ENCODE assay signal across 11 mouse cellular contexts in the genomic region with DNA sequence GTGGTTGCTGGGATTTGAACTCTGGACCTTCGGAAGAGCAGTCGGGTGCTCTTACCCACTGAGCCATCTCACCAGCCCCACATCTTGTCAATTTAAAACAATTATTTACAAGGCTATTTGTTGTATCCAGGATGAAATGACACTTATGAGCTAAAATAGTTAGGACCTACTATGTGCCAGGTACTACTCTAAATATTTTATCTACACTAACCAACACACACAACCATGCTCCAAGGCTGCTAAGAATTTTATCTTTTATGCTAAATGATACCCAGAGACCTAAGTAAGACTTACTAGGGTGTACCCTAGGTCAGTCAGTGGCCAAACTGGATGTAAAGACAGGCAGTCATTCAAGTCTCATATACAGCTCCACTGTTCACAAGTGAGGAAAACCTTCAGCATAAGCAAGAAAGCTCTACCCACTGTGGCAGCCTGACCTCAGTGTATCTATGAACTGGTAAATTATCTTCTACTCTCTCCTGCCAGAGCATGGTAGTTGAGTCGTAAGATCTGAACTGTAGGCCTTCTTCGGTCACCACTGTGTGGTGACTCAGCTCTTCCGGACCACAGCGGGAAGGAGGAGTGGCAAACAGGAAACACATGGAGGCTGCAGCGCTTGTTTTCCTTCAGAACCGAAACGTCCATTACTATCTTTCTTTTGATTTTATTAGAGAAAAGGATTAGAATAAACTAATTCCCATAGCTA. TPM values are rescaled to one million over a fixed set of nuclear protein-coding genes. Genes with fewer than 3 reads are reported as not detected.
DNase-seq lines count a peak whose midpoint lies in the region; ATAC-seq and TF ChIP-seq lines count a peak whose summit lies in the region.
"Had no signal": no experiment of that assay in that cellular context is flagged by ENCODE, and none has a peak within 500 bp of the region (broad histone marks: within the 10 kb centered on the region; RNA-seq: fewer than 3 reads in every experiment).

No protein-coding gene starts in this region.

- DNase-seq in spleen, postnatal 36 days (ENCODE audit: low spot score in 2 of 2) = peak; percentile 24 to 33
- DNase-seq in spleen, postnatal 14 days (ENCODE audit: low spot score in 2 of 2) = no peak
- DNase-seq in ZHBTc4 (ENCODE audit: low read depth, low spot score) = peak; percentile 43
- DNase-seq in stomach, postnatal 0 days (ENCODE audit: low spot score) = no peak
- DNase-seq in ovary, postnatal 10 days (ENCODE audit: low spot score) = no peak
- DNase-seq in frontal cortex, postnatal 14 days (ENCODE audit: low spot score in 2 of 2) = no peak

- no peaks in the 10 kb centered on the region for H3K9me3 ChIP-seq in liver, embryonic 12.5 days (replicated peaks)
- no peaks in the 10 kb centered on the region for H3K9me3 ChIP-seq in stomach, postnatal 0 days (ENCODE audit: control insufficient read depth, low read length)
- H3K9me3 ChIP-seq: embryonic facial prominence, embryonic 15.5 days; hindbrain, embryonic 13.5 days had no signal

- H3K27ac ChIP-seq in liver, embryonic 12.5 days = peak overlapping the region; percentile 64
- H3K27ac ChIP-seq in stomach, postnatal 0 days (replicated peaks) = no peak overlapping the region
- H3K27ac ChIP-seq: embryonic facial prominence, embryonic 15.5 days; hindbrain, embryonic 13.5 days; midbrain, embryonic 10.5 days had no signal

- H3K4me3 ChIP-seq in liver, embryonic 12.5 days = no peak overlapping the region
- H3K4me3 ChIP-seq in stomach, postnatal 0 days (ENCODE audit: low read depth, low read length) = no peak overlapping the region
- H3K4me3 ChIP-seq: embryonic facial prominence, embryonic 15.5 days; hindbrain, embryonic 13.5 days; midbrain, embryonic 10.5 days had no signal

- WGBS in liver, embryonic 12.5 days (ENCODE audit: insufficient replicate concordance) = 30% methylated on average over 9 of the region's 9 CpGs
- 78% methylated on average over 9 of the region's 9 CpGs for WGBS in stomach, postnatal 0 days

- TF ChIP-seq EP300 in stomach, postnatal 0 days (optimal IDR thresholded peaks at IDR 0.05) = no peak

- no peaks in the 10 kb centered on the region for H3K27me3 ChIP-seq in liver, embryonic 12.5 days (replicated peaks)
- H3K27me3 ChIP-seq in stomach, postnatal 0 days (ENCODE audit: control insufficient read depth, insufficient read depth, low read length) = no peaks in the 10 kb centered on the region
- H3K27me3 ChIP-seq: embryonic facial prominence, embryonic 15.5 days; hindbrain, embryonic 13.5 days had no signal

- TF ChIP-seq CTCF in stomach, postnatal 0 days (IDR thresholded peaks at IDR 0.05; ENCODE audit: low read depth) = no peak

- no peaks in the 10 kb centered on the region for H3K36me3 ChIP-seq in liver, embryonic 12.5 days
- no peaks in the 10 kb centered on the region for H3K36me3 ChIP-seq in stomach, postnatal 0 days (ENCODE audit: control insufficient read depth, insufficient read depth, low read length)
- H3K36me3 ChIP-seq: embryonic facial prominence, embryonic 15.5 days; hindbrain, embryonic 13.5 days had no signal

- ATAC-seq in liver, embryonic 12.5 days = peak; percentile 83
- 0 out of 2 replicates have a peak, but pooled peaks have one; percentile 67 for ATAC-seq in stomach, postnatal 0 days (ENCODE audit: low FRiP score, low TSS enrichment)
- no peak for ATAC-seq in frontal cortex, adult (ENCODE audit: low TSS enrichment)

- no peak overlapping the region for H3K9ac ChIP-seq in liver, embryonic 12.5 days
- no peak overlapping the region for H3K9ac ChIP-seq in stomach, postnatal 0 days (ENCODE audit: low read length)
- H3K9ac ChIP-seq: embryonic facial prominence, embryonic 15.5 days; hindbrain, embryonic 13.5 days had no signal

- H3K4me1 ChIP-seq in liver, embryonic 12.5 days = peaks cover 57% of the 10 kb centered on the region
- H3K4me1 ChIP-seq in stomach, postnatal 0 days (replicated peaks; ENCODE audit: control insufficient read depth, insufficient read depth) = peaks cover 4% of the 10 kb centered on the region; the same call in 1 of the 2 replicates
- H3K4me1 ChIP-seq: midbrain, embryonic 10.5 days had no signal

- peak overlapping the region; percentile 43 for H3K4me2 ChIP-seq in liver, embryonic 12.5 days
- H3K4me2 ChIP-seq in stomach, postnatal 0 days (replicated peaks; ENCODE audit: low read depth) = no peak overlapping the region
- H3K4me2 ChIP-seq: embryonic facial prominence, embryonic 15.5 days; hindbrain, embryonic 13.5 days had no signal

RNA-seq across cellular contexts. Expression of a gene that starts 18.7 kb away (rescaled TPM):
- polyA plus RNA-seq in liver, embryonic 12.5 days (2016; fragmentation: Nextera tagmentation; extraction: Ambion mirVana) = 48.7 and 49.2 TPM in 2 replicates
- 48.9 and 49.5 TPM in 2 replicates for polyA plus RNA-seq in stomach, postnatal 0 days (2015; fragmentation: Nextera tagmentation; extraction: Ambion mirVana)

Comparison
In these comparisons a context has a peak if more than half of its experiments do, and no peak if none do; other contexts are left out.
1. DNase-seq: peak in spleen, postnatal 36 days (2 of 2) and ZHBTc4 (single experiment); none in spleen, postnatal 14 days (0 of 2), stomach, postnatal 0 days (single experiment), ovary, postnatal 10 days (single experiment) and frontal cortex, postnatal 14 days (0 of 2).